Mouse (Mus musculus) CD4-positive, CD25-positive, alpha-beta regulatory T cell, adult 2 months (primary cell): Measurements from ENCODE around the gene Itsn2.
A peak's percentile ranks its signal among the peaks of the same experiment; 100 is the strongest.
"Not testable (repeated sequence)": the region's sequence is repeated elsewhere in the genome, so short reads cannot be mapped to it uniquely, and the experiment has no call there.

Source experiments
- DNase-seq: peaks from one replicate; pipeline ENCODE4 v3.0.0-alpha.2; 2012; ENCODE audit warnings: low read depth, low spot score

Itsn2 gene

DNA sequence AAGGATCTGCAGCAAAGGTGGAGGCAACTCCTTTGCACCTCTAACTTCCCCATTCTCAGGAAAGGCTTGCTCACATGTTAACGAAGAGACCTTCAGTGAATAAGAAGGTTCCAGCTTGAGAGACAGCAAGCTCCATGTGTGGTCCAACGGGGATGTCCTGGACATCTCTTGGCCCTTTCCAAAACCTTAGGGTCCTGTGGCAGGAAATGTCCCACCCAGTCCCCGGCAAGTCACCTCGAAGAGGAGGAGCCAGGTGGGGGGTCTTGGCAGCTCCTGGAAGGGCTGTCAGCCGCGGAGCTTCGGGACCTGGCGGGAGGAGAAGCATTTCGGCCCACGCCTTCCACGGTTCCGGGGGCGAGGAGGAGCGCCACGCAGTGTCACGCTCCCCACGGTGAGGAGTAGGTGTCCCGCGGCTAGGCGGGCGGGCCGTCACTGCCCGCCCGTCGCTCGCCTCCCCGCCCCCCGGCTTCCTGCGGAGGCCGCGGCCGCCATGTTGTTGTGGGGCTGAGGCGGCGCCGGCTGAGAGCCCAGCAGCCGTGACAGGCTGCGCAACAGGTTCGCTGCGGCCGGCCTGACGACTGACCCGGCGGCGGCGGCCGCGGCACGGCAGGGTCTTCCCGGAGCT, at the start of gene Itsn2, which contains the start of gene Gm3625:
Itsn2 (plus strand) TSS at position 98 of the 625 bp plus-strand sequence.
Gm3625 (minus strand) TSS at position 387 of the 625 bp plus-strand sequence.
- DNase-seq = peak; percentile 86

DNA sequence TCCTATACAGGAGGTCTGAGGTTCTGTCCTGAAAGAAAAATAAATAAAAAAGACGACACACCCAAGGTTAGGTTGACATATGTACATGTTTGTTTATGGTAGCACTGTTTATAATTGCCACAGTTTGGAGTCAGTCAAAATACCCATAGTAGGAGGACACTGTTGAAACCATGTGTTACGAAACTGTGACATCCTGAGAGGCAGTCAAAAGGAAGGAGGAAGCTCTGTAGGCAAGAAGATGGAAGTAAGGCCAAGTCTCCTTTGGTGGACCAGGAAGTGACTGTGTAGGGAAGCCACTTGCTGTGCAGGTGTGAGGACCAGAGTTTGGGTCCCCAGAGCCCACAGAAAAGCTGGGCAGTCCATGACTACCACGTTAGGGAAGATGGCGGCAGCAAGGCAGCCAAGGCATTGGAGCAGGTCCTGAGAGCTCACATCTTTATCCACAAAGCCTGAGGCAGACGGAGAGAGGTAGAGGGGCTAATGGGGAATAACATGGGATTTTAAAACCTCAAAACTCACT, 48.0 kb upstream of the Itsn2 start:
- no peak for DNase-seq

DNA sequence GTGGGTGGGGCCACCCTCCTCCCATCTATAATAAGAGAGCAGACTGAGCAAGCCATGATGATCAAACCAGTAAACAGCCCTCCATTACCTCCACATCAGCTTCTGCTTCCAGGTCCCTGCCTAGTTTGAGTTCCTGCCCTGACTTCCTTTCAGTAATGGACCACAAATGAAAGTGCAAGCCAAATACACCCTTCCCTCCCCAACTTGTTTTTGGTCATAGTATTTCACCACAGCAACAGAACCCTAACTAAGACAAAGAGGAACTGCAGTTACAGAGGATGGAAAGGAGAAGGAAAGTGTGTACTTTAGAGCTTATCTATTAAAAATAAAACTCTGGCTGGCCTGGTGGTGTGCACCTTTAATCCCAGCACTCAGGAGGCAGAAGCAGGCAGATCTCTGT, 47.0 kb upstream of the Itsn2 start:
- DNase-seq = no peak

DNA sequence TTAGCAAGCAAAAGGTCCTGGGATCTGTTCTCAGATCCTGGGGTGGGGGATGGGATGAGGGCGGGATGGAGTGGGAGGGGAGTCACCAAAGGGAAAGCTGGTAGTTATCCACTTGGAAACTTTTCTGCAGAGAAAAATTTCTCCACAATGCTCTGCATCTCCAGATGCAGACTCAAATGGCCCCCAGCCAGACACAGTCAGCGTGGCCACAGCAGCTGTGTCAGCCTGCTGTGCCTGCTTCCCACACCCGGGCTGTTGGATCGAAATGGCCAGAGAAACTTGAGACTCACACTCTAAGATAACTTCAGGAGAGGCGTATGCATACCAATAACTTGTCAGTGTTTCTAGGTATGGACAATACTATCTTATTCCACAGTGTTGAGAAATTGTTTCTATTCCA, 45.9 kb upstream of the Itsn2 start:
- no peak for DNase-seq

DNA sequence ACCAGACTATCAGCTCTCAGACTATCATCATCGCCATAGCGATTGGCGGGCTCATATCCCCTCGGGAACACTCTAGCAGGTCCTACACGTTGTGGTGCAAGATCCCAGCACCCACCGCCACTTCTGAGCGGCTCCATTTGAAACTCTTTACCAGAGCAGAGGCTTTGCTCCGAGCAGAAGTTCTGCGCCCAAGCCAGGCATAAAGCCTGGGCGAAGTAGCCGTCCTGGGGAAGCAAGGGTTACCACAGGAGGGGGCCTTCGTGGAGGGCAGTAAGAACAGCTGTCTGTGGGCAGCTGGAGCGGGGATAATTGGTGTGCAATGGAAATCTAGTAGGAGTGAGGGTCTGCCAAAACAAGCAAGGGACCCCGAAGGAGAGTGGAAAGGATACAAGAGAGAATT, 44.9 kb upstream of the Itsn2 start:
- DNase-seq = no peak

DNA sequence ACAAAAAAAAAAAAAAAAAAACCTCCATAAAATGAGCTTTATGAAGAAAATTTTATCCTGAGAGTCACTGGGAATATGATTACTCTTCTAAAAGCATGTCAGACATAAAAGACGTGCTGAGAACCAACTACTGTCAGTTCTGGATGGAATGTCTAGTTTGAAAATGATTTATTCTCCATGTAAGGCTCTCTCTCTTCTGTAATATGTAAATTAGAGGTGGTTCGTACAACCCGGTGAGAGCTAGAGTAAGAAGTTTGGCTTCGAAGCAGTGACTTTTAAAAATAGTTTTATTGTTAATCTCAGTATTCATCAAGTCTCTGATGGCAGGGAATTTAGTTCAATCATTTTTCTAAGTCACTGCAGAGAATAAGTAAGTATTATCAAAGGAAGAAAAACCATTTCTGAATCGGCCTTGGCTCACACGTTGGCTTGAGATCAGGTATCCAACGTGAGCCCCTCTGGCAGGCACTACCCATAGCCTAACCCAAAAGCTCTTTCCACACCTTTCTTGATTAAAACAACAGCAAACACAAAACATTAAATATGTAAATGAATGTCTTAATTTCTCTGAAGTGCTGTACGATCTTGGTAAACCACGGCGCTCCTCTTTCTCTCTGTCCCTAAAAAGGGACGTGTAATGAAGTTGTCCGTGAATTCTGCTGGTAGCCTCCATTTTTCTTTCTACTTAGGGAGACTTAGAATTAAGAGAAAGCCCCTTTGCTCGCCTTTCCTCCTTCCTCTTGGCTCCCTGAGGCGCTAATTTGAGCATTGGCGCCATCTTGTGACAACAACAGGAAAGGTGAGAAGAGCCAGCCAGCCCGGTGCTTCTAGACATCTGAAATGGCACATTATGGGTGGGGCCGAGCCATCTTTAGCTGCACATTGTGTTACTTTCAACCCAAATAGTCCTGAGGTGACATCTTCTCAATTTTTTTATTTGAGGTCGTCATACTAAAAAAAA, 44.1 kb upstream of the Itsn2 start:
- DNase-seq = peak; percentile 88

DNA sequence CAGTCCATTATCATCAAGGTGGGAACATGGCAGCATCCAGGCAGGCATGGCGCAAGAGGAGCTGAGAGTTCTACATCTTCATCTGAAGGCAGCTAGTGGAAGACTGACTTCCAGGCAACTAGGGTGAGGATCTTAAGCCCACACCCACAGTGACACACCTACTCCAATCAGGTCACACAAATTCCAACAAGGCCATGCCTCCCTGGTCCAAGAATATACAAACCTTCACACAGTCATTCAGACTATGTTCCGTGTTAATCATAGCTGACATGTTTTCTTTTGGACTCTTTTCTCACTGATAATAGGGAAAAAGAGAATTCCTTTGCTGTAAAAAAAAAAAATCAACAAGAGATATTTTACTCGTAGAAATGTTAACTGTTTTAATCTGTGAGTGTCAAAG, 38.7 kb upstream of the Itsn2 start:
- DNase-seq = not testable (repeated sequence)

DNA sequence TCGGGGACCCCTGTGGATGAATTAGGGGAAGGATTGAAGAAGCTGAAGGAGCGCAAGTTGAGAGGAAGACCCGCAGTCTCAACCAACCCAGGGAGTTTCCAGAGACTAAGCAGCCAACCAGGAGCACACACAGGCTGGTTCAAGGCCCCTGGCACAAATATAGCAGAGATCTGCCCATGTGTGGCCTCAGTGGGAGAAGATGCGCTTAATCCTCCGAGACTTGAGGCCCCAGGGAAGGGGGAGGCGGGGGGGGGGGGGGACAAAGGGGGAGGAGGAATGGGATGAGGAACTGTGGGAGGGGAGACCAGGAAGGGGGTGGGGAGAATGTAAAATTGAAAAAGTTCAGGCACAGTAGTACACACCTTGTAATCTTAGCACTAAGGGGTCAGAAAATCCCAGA, 37.0 kb upstream of the Itsn2 start:
- DNase-seq = no peak

DNA sequence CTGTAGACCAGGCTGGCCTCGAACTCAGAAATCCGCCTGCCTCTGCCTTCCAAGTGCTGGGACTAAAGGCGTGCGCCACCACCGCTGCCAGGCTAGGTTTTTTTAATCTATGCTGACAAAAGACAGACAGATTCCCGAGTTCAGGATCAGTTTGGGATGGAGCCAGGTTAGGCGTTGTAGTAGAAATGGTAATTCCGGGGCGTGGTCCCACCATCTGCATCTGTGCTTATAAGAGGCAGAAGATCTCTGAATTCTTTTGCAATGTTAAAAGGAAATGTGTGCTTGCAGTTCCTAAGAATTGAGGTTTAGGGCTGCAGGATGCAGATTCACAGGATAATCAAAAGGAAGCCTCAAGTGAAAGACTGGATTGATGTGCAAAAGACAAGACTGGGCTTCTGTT, 35.5 kb upstream of the Itsn2 start:
- no peak for DNase-seq

DNA sequence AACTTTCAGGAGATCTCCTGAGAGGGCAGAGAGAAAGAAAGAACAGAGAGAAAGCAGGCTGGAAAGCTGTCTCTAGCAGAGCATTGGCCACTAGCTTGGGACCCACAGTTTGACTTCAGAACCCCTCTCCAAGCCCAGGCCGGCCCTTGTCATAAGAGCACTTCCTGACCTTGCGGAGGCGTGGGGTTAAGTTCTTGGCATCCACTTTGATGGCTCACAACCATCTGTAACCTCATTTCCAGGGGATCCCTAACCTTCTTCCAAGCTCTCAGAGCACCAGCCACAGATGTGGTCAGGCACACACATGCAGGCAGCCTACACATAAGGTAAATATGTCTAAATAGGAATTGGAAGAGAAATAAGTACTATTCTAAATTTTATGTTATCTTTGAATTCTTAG, 35.0 kb upstream of the Itsn2 start:
- DNase-seq = no peak

DNA sequence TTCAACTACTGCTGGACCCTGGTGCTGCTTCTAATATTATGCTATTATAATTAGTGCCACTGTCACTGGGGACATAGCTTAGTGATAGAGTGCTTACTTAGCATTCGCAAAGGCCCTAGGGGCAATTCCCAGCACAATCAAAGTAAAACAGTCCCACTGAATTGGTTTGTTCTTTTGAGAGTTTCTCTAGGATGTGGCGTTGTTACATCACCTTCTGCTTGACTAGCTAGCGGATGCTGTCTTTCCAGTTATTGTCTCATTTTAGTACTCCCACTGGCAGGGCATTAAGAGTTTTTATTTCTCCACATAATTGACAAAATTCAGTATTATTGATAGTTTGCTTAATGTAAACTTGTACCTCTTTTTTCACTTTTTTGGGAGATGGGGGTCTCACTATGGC, 34.4 kb upstream of the Itsn2 start:
- no peak for DNase-seq

DNA sequence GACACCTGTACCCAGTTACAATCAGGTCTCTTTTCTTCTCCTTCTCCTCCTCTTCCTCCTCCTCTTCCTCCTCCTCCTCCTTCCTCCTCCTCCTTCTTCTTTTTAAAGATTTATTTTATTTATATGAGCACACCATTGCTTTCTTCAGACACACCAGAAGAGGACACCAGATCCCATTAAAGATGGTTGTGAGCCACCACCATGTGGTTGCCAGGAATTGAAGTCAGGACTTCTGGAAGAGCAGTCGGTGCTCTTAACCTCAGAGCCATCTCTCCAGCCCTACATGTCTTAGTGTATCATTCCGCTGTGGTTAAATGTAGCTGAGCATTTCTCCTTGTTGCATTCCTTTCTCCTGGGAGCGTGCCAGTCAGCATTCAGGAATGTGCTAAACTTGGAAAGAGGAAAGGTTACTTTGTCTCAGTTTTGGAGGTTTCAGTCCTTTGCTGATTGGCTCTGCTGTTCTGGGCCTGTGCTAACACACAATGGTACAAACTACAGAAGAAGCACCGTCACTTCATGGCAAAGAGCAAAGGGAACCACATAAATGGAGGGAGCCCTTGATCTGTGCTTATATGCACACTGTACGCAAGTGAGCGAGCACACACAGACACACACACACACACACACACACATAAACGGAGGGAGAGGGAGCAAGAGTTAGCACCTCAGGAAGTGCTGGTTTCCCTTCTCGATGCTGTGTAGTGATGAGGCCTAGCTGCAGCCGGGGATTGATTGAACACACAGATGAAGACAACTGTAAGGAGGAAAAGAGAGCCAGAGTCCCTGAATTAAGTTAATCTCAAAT, 33.8 kb upstream of the Itsn2 start:
- DNase-seq = peak; percentile 39

DNA sequence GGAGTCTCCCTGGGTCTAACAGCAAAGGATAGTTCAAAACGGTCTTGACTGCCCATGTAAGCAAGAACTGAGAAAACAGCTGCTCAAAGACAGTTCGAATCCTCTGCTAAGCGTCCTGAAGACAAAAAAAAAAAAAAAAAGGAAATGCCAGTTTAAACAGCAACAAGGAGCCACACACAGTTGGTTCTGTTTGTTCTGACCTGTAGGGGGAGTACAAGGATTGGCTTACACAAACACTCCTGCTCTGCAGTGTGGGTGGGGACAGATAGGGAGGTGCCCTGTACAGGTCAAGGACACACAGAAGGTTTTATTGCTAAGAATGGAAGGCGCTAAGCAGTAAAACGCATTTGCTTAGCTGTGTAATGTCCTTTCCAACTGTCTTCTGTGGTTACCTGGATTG, 20.6 kb upstream of the Itsn2 start:
- peak; percentile 81 for DNase-seq

DNA sequence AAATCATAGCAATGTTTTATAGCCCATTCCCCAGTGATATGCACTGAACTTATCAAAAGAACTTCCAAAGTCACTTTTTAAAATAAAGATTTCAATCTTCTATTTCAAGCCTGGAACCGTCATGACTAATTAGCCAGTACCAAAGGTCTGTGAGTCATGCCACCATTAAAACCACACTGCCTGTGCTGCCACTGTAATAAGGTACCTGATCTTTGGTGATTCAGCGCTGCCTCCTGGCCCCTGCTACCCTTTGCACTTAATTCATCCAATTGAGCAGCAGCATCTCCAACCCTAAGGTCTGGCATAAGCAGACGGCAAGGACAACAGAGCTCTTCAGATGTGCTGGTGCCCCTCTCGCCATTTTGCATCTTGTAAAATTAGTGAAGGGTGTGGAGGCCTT, 18.4 kb upstream of the Itsn2 start:
- no peak for DNase-seq

DNA sequence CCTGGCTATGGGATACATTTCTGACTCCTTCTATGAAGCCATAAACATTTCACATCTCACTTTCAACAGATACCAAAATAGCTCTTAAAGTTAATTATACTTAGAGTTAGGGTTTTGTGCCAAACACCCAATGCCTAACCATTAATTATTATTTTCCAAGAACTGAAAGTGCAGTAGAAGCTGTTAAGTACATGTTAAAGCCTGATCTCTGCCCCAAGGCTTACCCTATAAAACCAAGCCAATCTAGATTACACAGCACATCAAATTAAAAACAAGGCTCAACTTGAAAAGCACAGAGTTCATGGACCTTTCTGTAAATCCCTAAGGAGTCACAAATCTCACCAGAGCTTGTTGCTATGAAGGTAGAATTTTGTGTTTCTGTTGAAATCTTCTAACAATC, 10.1 kb upstream of the Itsn2 start:
- no peak for DNase-seq

DNA sequence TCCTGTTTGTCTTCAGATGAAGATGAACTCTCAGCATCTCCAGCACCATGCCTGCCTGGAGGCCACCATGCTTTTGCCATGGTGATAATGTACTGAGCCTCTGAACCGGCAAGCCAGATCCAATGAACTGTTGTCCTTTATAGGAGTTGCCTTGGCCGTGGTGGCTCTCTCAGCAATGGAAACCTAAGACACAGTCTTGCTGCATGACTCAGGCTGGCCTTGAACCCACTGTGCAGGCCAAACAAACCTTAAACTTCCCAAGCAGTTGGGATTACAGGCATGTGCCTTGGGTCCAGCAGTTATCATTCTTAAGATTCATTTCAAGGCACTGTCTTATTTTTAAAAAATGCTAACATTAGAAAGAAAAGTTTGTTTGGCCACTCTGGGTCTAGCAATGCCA, 4.6 kb upstream of the Itsn2 start:
- DNase-seq = no peak

DNA sequence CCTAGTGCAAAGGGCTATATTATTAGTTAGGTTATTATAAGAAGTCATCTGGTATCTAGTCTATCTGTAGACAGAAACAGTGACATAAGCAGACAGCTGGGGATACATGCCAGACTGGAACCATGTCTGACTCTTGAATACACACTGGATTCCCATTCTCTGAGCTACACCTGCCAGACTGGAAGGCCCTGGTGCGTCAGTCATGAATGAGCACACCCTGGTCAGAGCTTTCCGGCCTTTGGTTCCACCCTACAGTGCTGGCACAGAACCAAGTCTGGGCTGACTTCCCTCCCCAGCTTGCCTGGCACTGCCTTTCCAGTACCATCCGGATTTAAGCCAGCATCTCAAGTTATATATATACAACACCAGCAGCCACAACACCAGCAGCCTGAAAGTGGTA, 3.8 kb upstream of the Itsn2 start:
- DNase-seq = no peak

DNA sequence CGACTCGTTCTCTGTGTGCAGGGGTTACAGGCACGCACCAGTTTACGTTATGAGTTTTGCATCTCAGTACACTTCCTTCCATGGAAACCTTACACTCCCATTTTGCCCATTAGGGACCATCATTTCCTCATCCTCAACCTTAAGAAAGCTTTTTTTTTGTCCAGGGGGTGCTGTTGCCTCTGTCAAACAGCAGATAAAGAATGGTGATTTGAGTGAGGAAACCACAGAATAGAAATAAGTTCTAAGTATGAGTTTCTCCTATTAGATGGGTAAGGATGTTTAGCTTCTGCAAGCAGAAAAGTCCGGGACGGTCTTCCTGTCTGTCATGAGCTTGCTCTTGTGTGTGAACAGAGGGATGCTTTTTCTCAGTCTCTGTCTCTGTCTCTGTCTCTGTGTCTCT, 413 bp upstream of the Itsn2 start:
- peak; percentile 51 for DNase-seq

DNA sequence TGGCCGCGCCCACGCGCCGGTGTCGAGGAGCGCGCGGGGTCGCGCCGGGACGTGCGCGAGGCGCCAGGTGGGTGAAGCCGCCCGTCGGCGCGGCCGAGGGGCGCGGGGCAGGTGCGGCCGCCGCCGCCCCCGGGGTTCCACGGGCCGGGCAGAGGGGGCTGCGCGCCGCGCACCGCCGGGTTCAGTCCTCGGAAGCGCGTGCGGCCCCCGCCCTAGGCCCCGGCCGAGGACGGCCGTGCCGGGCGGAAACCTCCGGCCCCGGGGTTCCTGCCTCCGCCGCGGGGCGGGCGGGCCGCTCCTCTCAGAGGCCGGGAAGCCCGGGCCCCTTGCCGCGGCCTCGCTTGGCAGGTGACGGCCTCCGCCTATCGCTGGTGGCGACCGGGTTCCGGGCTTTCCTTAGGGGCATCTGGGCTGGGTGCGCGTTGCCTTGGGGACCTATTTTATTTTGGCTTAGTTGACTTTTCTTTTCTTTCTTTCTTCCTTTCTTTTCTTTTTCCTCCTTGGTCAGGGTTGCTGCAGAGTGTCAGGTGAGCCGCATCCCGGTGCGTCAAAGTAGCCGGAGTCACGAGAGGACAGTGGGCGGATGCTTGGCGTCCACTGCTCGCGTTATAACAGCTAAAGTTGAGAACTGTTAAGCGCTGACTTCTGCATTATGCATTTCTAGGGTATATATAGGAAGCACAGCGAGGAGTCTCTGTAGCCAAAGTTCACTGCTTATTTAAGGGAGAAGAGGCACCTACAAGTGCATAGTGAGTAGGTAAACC, 910 bp downstream of the Itsn2 start:
- peak; percentile 66 for DNase-seq

DNA sequence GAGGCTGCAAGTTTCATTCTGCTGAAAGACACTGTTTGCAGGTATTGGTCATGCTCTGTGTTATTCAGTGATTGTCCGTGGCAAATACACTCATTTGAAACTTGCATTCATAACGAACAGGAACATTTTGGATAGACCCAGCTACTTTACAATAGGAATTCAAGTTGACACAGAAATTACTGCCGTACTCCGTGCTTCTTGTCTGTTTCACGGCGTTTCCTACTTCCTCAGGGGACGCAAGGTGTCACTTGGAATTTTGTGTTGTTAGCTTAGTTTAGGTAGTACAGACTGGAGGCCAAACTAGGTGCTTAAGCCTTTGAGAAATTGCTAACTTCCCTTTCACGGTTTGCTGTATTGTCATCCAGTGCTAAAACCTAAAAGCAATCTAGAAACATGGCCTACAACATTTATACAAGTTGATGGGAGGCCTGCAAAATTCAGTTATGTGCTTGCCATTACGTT, 1.5 kb downstream of the Itsn2 start:
- peak; percentile 17 for DNase-seq

DNA sequence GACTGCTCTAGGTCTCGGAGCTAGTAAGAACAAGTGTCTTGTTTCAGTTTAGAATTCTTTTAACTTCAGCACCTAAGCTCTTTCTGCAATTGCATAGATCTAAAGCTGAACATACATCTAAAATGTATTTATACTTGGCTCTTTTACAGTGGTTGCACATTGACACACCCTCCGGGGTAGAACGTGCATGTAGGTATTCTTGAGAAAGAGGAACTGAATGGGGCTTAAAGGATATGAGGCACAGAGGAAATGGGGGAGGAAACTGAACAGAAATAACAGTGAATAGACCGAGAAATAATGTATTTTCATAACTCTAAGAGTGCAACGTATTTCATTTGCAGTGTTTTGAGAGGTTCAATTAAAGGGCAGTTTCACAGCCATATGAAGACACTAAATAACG, 2.6 kb downstream of the Itsn2 start:
- peak; percentile 54 for DNase-seq
